Mouse (Mus musculus) stomach, postnatal 0 days (tissue): ENCODE data around the gene Plekhd1.

Source experiments
- CTCF ChIP-seq: IDR thresholded peaks from 2 replicates; pipeline ENCODE4 v1.5.1; 2016; ENCODE audit warnings: antibody characterized with exemption, low read depth, mild to moderate bottlenecking, moderate library complexity
- EP300 ChIP-seq: optimal IDR thresholded peaks from 2 replicates; pipeline ENCODE3; 2016; ENCODE audit warnings: antibody characterized with exemption

DNA sequence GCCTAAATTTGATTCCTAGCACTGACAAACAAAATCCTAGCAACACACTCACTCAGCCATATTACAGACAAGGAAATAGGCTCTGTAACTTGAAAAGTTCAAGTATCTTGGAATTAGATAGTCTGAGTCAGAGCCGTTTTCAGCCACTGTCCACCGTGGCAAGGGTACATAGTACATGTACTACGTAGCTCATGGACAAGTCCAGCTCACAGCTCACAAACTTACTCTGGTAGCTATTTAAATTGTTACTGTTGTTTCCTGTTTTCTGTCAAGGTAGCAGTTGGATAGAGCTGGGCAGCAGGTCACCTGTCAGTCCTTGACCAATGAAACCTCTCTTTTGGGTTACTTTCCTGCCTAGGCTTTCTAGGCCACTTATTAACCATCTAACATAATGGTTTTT, 46.0 kb upstream of the Plekhd1 start:
- TF ChIP-seq CTCF (no peak), EP300 (no peak)
